Mouse (Mus musculus) megakaryocyte, embryonic 14.5 days (primary cell): ENCODE results near the gene Ppp2r2d.

Source experiments
- FLI1 ChIP-seq: IDR thresholded peaks from 2 replicates; pipeline ENCODE4 v1.6.1; 2012; ENCODE audit warnings: low read length, inconsistent platforms, mixed read lengths
- GATA1 ChIP-seq: IDR thresholded peaks from 3 replicates; pipeline ENCODE4 v1.6.1; 2012; ENCODE audit warnings: mixed read lengths, low read length, inconsistent platforms, borderline replicate concordance

DNA sequence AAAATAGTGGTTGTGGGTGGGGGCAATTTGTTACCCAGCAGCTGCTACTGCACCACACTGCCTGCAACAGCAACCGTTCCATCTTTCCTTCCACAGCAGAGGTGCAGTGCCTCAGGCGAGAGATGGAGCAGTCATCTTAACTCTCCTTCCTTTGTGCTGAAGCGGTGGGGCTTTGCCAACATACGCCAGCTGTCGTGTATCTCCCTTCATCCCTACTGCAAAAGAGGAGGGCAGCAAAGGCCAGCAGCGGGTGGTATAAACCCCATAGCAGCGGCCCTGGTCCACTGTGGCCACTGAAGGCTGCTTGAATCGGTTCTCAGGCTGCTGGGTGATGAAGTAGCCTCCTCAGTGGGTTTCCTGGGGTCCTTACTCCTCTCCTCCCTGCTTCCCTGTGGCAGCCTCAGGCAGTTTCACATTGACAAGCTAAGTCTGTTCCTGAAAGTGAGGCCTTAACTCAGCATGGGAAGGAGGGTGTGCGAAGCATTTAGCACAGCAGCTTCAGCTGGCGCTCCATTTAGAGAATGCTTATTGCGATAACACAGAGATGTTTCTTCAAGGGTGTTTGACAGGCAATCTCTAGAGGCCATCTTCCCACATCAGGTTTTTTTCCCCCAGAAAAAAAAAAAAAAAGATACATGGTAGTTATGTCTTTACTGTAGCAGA is 32.5 kb upstream of the Ppp2r2d start:
- TF ChIP-seq FLI1 (no peak), GATA1 (no peak)
